Mouse (Mus musculus) lung, postnatal 0 days (tissue): ENCODE data around the gene Celf1. TPM values are rescaled to one million over a fixed set of nuclear protein-coding genes. Genes with fewer than 3 reads are reported as not detected.
"Not testable (repeated sequence)": the region's sequence is repeated elsewhere in the genome, so short reads cannot be mapped to it uniquely, and the experiment has no call there.

Experiments
- ATAC-seq: fragments of 200-750 bp; cut with Nextera tagmentation; 2 replicates; pipeline ENCODE4 v1.8.0; 2017; ENCODE audit warnings: moderate library complexity
- DNase-seq: peaks from one replicate; pipeline ENCODE4 v3.0.0-alpha.2; 2016; ENCODE audit warnings: low spot score
- H3K27ac ChIP-seq: fragments of 300-500 bp; sonication (generic); 2 replicates; pipeline ENCODE4 v1.5.1; 2014; ENCODE audit warnings: antibody characterized with exemption, mild to moderate bottlenecking, low read length, mixed read lengths
- H3K27me3 ChIP-seq: fragments of 300-500 bp; sonication (generic); replicated peaks from 2 replicates; pipeline ENCODE4 v1.6.1; 2014; ENCODE audit warnings: low read length, mixed read lengths; ENCODE audit not compliant: insufficient read depth
- H3K36me3 ChIP-seq: fragments of 300-500 bp; sonication (generic); 2 replicates; pipeline ENCODE4 v1.6.1; 2014; ENCODE audit warnings: low read length, mixed read lengths; ENCODE audit not compliant: insufficient read depth
- H3K4me1 ChIP-seq: fragments of 300-500 bp; sonication (generic); 2 replicates; pipeline ENCODE4 v1.6.1; 2014; ENCODE audit warnings: antibody characterized with exemption, low read depth, low read length, mixed read lengths; ENCODE audit not compliant: insufficient read depth
- H3K4me2 ChIP-seq: fragments of 300-500 bp; sonication (generic); replicated peaks from 2 replicates; pipeline ENCODE4 v1.6.1; 2014; ENCODE audit warnings: low read depth, mild to moderate bottlenecking, low read length, moderate library complexity, mixed read lengths
- H3K4me3 ChIP-seq: fragments of 300-500 bp; sonication (generic); 2 replicates; pipeline ENCODE4 v1.5.1; 2014; ENCODE audit warnings: low read depth, low read length
- H3K9ac ChIP-seq: fragments of 300-500 bp; sonication (generic); replicated peaks from 2 replicates; pipeline ENCODE4 v1.6.1; 2014; ENCODE audit warnings: low read depth, mild to moderate bottlenecking
- H3K9me3 ChIP-seq: fragments of 300-500 bp; sonication (generic); 2 replicates; pipeline ENCODE4 v1.6.1; 2016; ENCODE audit warnings: low read length, mixed read lengths
- CTCF ChIP-seq: IDR thresholded peaks from 2 replicates; pipeline ENCODE4 v1.5.1; 2016; ENCODE audit warnings: antibody characterized with exemption, mild to moderate bottlenecking
- EP300 ChIP-seq: IDR thresholded peaks from 2 replicates; pipeline ENCODE4 v1.6.1; 2016; ENCODE audit warnings: antibody characterized with exemption, mild to moderate bottlenecking, control low read depth
- WGBS: fragments of 180-500 bp; shearing (Covaris S2); extraction: QIAGEN DNeasy Blood & Tissue Kit; methylation state at CpG from one replicate; pipeline ENCODE4 v1.1.7; 2014; 5-methylcytosine and 5-hydroxymethylcytosine counted together
- polyA plus RNA-seq: library from polyadenylated mRNA; unstranded; fragments of >200 nt; fragmentation: Nextera tagmentation; extraction: Ambion mirVana; gene quantifications from 2 replicates; pipeline ENCODE4 v1.2.1, GENCODE M21; 2015

Celf1 gene
- polyA plus RNA-seq, 1 experiment from 2014 or later = 35.1 TPM

- TF ChIP-seq EP300 (no peak), CTCF (no peak)
- no peaks in the 10 kb centered on the region for H3K9me3 ChIP-seq
- WGBS = 91% methylated on average over 3 of the region's 3 CpGs
Measured at GRCm38 (mm10) chr2:90986055-90986454, 45.9 kb downstream of the Celf1 start.

GRCm38 (mm10) chr2:91008536-91008935 lies 68.4 kb downstream of the Celf1 start:
- H3K4me1 ChIP-seq = no peaks in the 10 kb centered on the region
- DNase-seq (no peak), ATAC-seq (no peak)
- TF ChIP-seq EP300 (no peak), CTCF (no peak)
- no peak overlapping the region for H3K4me2 ChIP-seq
- H3K27me3 ChIP-seq = no peaks in the 10 kb centered on the region
- 97% methylated on average over 8 of the region's 8 CpGs for WGBS
- no peak overlapping the region for H3K9ac ChIP-seq
- H3K36me3 ChIP-seq = peaks cover 53% of the 10 kb centered on the region
- H3K4me3 ChIP-seq = no peak overlapping the region
- H3K9me3 ChIP-seq = no peaks in the 10 kb centered on the region
- H3K27ac ChIP-seq = no peak overlapping the region

More at GRCm38 (mm10) chr2:90986055-90986454, 45.9 kb downstream of the Celf1 start:
- H3K4me3 ChIP-seq = no peak overlapping the region
- no peak overlapping the region for H3K27ac ChIP-seq
- no peaks in the 10 kb centered on the region for H3K4me1 ChIP-seq
- no peak for ATAC-seq
- no peaks in the 10 kb centered on the region for H3K27me3 ChIP-seq
- H3K4me2 ChIP-seq = no peak overlapping the region
- no peak overlapping the region for H3K9ac ChIP-seq
- no peaks in the 10 kb centered on the region for H3K36me3 ChIP-seq
- DNase-seq = no peak

DNA sequence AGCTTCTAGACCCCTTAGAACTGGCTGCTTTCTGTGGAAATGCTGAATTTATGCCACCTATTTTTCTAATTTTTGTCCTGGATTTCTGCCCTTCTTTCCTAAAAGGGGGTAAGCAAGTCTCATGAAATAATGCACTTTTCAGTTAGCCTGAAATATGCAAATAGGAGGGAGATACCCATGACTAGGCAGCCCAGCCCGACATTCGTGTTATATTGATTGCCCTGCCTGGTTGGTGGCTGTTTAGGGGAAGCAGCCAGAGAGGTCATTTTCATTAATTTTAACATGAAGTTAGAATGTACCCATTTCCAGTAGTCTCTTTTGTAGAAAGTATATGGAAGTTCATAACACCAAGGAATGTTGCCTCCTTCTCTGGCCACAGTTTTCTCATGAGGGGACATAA lies 73.7 kb downstream of the Celf1 start:
- H3K4me1 ChIP-seq = no peaks in the 10 kb centered on the region
- H3K36me3 ChIP-seq = peaks cover 35% of the 10 kb centered on the region
- no peak overlapping the region for H3K9ac ChIP-seq
- H3K27me3 ChIP-seq = no peaks in the 10 kb centered on the region
- no peak overlapping the region for H3K4me3 ChIP-seq
- H3K4me2 ChIP-seq = no peak overlapping the region
- no peak for DNase-seq
- 95% methylated on average over 2 of the region's 2 CpGs for WGBS
- no peak overlapping the region for H3K27ac ChIP-seq
- H3K9me3 ChIP-seq = no peaks in the 10 kb centered on the region
- TF ChIP-seq EP300 (no peak), CTCF (no peak)
- ATAC-seq = no peak

DNA sequence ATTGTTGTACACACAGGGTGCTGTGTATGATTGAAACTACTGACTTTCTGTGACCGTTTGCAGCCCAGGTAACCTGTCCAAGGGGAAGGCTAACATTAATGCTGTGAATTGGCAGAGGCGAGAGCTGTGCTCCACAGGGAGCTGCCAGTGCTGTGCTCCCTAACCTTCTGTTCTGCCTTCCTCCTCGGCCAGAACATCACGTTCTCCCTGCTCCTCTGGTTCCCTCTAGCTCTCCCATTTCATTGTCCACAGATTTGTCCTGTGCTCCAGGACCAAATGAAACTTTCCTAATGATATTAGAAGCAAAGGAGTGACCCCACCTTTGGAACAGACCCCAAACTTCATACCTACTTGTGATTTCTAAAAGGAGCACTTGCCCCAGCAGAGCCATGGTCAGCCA lies 75.2 kb downstream of the Celf1 start:
- Histone ChIP-seq H3K27me3 (no peaks in the 10 kb centered on the region), H3K9ac (no peak overlapping the region), H3K4me2 (no peak overlapping the region), H3K4me1 (no peaks in the 10 kb centered on the region), H3K9me3 (no peaks in the 10 kb centered on the region), H3K27ac (no peak overlapping the region), H3K36me3 (peaks cover 29% of the 10 kb centered on the region), H3K4me3 (no peak overlapping the region)
- ATAC-seq (no peak), DNase-seq (no peak)
- TF ChIP-seq CTCF = no peak
- no peak for TF ChIP-seq EP300
- WGBS = 76% methylated on average over 4 of the region's 4 CpGs

DNA sequence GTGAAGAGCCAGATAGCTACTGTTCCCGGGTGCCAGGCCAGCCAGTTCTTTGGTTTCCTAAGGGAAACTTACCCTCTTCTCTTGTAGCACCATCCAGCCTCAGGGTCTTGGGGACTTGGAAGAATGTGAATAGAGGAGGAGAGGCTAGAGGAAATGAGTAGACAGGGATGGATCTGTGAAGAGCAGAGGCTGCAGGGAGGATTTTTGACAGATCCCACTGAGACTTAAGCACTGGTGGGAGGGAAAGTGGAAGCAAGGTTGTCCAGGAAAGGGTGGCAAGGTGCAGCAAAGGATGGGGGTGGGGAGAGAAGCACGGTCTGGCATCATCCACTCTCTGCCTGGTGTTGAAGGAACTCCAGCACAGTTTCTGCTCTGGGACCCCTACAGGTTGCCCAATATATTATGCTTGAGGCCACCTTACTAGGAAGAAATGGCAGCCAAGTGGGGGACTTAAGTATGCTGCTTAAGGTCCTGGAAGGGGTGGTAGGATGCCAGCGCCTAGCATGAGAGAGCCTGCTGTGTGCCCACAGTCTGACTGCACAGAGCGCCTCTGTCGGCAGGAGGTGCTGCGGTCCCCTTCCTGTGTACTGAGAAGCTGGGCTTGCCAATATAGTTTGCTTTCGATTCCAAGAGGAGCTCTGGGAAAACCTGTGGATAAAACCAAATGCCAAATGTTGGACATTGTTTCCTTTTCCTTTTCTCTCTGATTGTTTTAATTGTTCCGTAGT lies 78.0 kb downstream of the Celf1 start:
- DNase-seq = peak; percentile 9
- TF ChIP-seq EP300 (no peak), CTCF (peak; percentile 18; the same call in 1 of the 2 replicates)
- no peak overlapping the region for H3K4me2 ChIP-seq
- H3K9ac ChIP-seq = no peak overlapping the region
- H3K36me3 ChIP-seq = peaks cover 17% of the 10 kb centered on the region; the same call in 1 of the 2 replicates
- no peaks in the 10 kb centered on the region for H3K9me3 ChIP-seq
- H3K4me1 ChIP-seq = no peaks in the 10 kb centered on the region
- WGBS = 79% methylated on average over 8 of the region's 8 CpGs
- no peak overlapping the region for H3K4me3 ChIP-seq
- no peak for ATAC-seq
- H3K27me3 ChIP-seq = no peaks in the 10 kb centered on the region
- no peak overlapping the region for H3K27ac ChIP-seq

GRCm38 (mm10) chr2:91019911-91020310 lies 79.7 kb downstream of the Celf1 start:
- H3K4me3 ChIP-seq = no peak overlapping the region
- no peak overlapping the region for H3K27ac ChIP-seq
- TF ChIP-seq CTCF (no peak), EP300 (no peak)
- no peaks in the 10 kb centered on the region for H3K9me3 ChIP-seq
- DNase-seq = no peak
- no peak overlapping the region for H3K4me2 ChIP-seq
- 90% methylated on average over 3 of the region's 3 CpGs for WGBS
- no peak for ATAC-seq
- no peak overlapping the region for H3K9ac ChIP-seq
- H3K27me3 ChIP-seq = no peaks in the 10 kb centered on the region
- no peaks in the 10 kb centered on the region for H3K4me1 ChIP-seq
- peaks cover 8% of the 10 kb centered on the region; the same call in 1 of the 2 replicates for H3K36me3 ChIP-seq

GRCm38 (mm10) chr2:91022266-91022665 lies 82.1 kb downstream of the Celf1 start:
- whole genome bisulfite sequencing = 98% methylated on average over 7 of the region's 7 CpGs
- not testable (repeated sequence) for H3K4me2 ChIP-seq, H3K9ac ChIP-seq, H3K4me3 ChIP-seq, ATAC-seq, H3K27ac ChIP-seq, DNase-seq, H3K9me3 ChIP-seq, H3K27me3 ChIP-seq, H3K36me3 ChIP-seq, H3K4me1 ChIP-seq
